Mouse (Mus musculus): Measurements from ENCODE around the gene Lepr.
"Not testable (repeated sequence)": the region's sequence is repeated elsewhere in the genome, so short reads cannot be mapped to it uniquely, and the experiment has no call there.

DNA sequence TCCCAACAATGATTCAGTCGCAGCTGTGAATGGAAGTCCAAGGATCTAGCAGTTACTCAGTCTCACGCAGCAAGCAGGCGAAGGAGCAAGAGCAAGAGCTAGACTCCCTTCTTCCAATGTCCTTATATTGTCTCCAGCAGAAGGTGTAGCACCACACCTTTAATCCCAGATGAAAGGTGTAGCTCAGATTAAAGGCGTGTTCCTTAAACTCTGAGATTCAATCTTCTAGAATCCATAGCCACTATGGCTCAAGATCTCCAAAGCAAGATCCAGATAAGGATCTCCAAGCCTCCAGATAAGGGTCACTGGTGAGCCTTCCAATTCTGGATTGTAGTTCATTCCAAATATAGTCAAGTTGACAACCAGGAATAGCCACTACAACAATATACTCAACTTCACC lies 126.7 kb downstream of the Lepr start, which contains the start of gene B020004J07Rik:
- TF ChIP-seq CTCF, EP300 (IDR thresholded peaks at IDR 0.05; ENCODE audit: low read depth): not testable (repeated sequence)

Measured in heart, postnatal 0 days (tissue).